Mouse (Mus musculus): ENCODE measurements around the gene Pspc1. TPM values are rescaled to one million over a fixed set of nuclear protein-coding genes. Genes with fewer than 3 reads are reported as not detected.
"Not testable (repeated sequence)": the region's sequence is repeated elsewhere in the genome, so short reads cannot be mapped to it uniquely, and the experiment has no call there.

The Pspc1 gene
- 36.7 and 48.5 TPM in 2 replicates for polyA plus RNA-seq (2015; fragmentation: Nextera tagmentation; extraction: Ambion mirVana)

DNA sequence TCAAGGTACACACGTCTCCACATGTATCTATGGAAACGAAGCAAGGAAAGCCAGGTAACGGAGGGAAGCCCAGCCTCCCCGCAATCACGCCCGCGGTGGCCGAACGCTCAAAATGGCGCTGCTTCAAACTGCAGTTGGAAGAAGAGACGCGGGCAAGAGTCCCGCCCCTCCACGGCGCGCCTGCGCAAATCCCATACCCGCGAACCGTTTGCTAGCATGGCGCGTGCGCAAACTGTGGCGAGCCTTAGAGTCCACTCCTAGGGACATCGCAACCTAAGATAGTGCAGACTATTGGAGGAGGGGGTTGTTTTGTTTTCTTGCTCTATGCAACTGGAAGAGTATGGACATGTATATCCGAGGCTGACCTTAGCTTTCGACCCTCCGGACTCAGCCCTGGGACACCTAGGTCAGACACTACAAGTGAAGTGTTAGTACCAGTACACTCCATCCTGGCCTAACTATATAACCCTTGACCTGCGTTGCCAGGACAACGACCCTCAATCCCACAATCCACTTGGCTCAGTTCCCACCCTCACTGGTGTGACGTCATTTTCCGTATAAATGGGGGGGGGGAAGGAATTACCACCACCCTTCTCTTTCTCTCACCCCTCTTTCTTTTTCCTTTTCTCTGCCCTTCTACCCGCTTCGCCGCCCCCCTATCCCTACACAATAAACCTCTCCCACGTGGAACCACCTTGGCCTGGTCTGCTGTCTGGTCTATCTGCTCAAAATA, at the start of gene Pspc1:
Gene Pspc1 (minus strand): TSS at position 117 of the 733 bp plus-strand sequence.
- 0% methylated on average over 36 of the region's 36 CpGs for WGBS

DNA sequence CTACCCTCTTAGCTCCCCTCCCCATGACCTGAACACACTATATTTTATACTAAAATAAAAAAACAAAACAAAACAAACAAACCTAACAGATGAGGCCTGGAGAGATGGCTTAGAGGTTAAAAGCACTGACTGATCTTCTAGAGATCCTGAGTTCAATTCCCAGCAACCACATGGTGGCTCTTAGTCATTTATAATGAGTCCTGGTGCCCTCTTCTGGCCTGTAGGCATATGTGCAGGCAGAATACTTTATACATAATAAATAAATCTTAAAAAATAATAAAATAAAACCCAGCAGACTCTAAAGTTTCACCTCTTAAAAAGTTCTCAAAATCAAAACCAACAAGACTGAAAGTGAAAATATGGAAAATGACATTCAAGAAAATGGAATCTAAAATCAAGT, 46.4 kb upstream of the Pspc1 start:
- Histone ChIP-seq H3K9ac (replicated peaks; ENCODE audit: low read depth, low read length) (no peak overlapping the region), H3K36me3 (ENCODE audit: control insufficient read depth, insufficient read depth) (no peaks in the 10 kb centered on the region), H3K27ac (ENCODE audit: low read length) (no peak overlapping the region), H3K4me2 (ENCODE audit: low read length) (no peak overlapping the region), H3K27me3 (replicated peaks; ENCODE audit: control insufficient read depth, insufficient read depth, low read length) (no peaks in the 10 kb centered on the region), H3K4me1 (replicated peaks; ENCODE audit: control insufficient read depth, insufficient read depth, low read length) (no peaks in the 10 kb centered on the region), H3K9me3 (ENCODE audit: control insufficient read depth, low read length) (0 out of 2 replicates have a peak, but pooled peaks cover 4% of the 10 kb centered on the region), H3K4me3 (replicated peaks; ENCODE audit: low read length) (no peak overlapping the region)
- no peak for ATAC-seq

More for the DNA sequence above, at the start of gene Pspc1:
- H3K9ac ChIP-seq (replicated peaks; ENCODE audit: low read depth, low read length), result peak within 1 kb of the TSS; percentile 90
- H3K27me3 ChIP-seq (replicated peaks; ENCODE audit: control insufficient read depth, insufficient read depth, low read length), result no peaks in the 10 kb centered on the region
- H3K36me3 ChIP-seq (ENCODE audit: control insufficient read depth, insufficient read depth), result no peaks in the 10 kb centered on the region
- peak within 1 kb of the TSS; percentile 73 for H3K4me3 ChIP-seq (replicated peaks; ENCODE audit: low read length)
- H3K4me1 ChIP-seq (replicated peaks; ENCODE audit: control insufficient read depth, insufficient read depth, low read length), result peaks cover 24% of the 10 kb centered on the region
- peak within 1 kb of the TSS; percentile 96 for H3K27ac ChIP-seq (ENCODE audit: low read length)
- H3K4me2 ChIP-seq (ENCODE audit: low read length), result peak within 1 kb of the TSS; percentile 77
- H3K9me3 ChIP-seq (ENCODE audit: control insufficient read depth, low read length), result no peaks in the 10 kb centered on the region
- peak; percentile 96 for ATAC-seq

GRCm38 (mm10) chr14:56817616-56818015, 39.5 kb upstream of the Pspc1 start:
- H3K9ac ChIP-seq (replicated peaks; ENCODE audit: low read depth, low read length), result no peak overlapping the region
- no peak overlapping the region; the same call in 1 of the 2 replicates for H3K4me2 ChIP-seq (ENCODE audit: low read length)
- H3K27me3 ChIP-seq (replicated peaks; ENCODE audit: control insufficient read depth, insufficient read depth, low read length), result no peaks in the 10 kb centered on the region
- peaks cover 8% of the 10 kb centered on the region for H3K4me1 ChIP-seq (replicated peaks; ENCODE audit: control insufficient read depth, insufficient read depth, low read length)
- H3K27ac ChIP-seq (ENCODE audit: low read length), result no peak overlapping the region
- no peak overlapping the region for H3K4me3 ChIP-seq (replicated peaks; ENCODE audit: low read length)
- WGBS, result 8% methylated on average over 7 of the region's 11 CpGs
- H3K9me3 ChIP-seq (ENCODE audit: control insufficient read depth, low read length), result 0 out of 2 replicates have a peak, but pooled peaks cover 4% of the 10 kb centered on the region
- H3K36me3 ChIP-seq (ENCODE audit: control insufficient read depth, insufficient read depth), result no peaks in the 10 kb centered on the region
- no peak for ATAC-seq

GRCm38 (mm10) chr14:56817131-56817530, 39.0 kb upstream of the Pspc1 start:
- peaks cover 8% of the 10 kb centered on the region for H3K4me1 ChIP-seq (replicated peaks; ENCODE audit: control insufficient read depth, insufficient read depth, low read length)
- no peak overlapping the region for H3K4me2 ChIP-seq (ENCODE audit: low read length)
- no peaks in the 10 kb centered on the region for H3K27me3 ChIP-seq (replicated peaks; ENCODE audit: control insufficient read depth, insufficient read depth, low read length)
- H3K27ac ChIP-seq (ENCODE audit: low read length), result no peak overlapping the region
- no peak overlapping the region for H3K9ac ChIP-seq (replicated peaks; ENCODE audit: low read depth, low read length)
- no peaks in the 10 kb centered on the region for H3K36me3 ChIP-seq (ENCODE audit: control insufficient read depth, insufficient read depth)
- 0 out of 2 replicates have a peak, but pooled peaks cover 4% of the 10 kb centered on the region for H3K9me3 ChIP-seq (ENCODE audit: control insufficient read depth, low read length)
- H3K4me3 ChIP-seq (replicated peaks; ENCODE audit: low read length), result no peak overlapping the region
- no peak for ATAC-seq
- 83% methylated on average over 4 of the region's 4 CpGs for WGBS

DNA sequence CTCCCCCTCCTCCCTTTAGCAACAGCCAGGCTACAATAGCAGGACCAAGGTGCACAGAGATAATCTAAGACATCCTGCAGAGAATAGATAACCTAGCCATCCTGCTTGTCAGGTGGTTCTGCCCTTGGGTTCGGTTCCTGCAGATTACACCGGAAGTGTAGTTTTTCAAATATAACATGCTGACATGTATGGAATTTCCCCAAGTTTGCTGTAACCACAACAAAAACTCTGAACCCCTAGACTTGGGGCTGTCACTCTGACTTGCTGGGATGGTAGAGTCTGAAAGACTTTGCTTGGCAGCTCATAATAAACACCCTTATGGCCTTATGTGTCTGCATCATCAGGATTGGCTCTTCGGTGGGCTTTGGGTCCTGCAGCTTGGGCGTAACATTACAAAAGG, 38.4 kb upstream of the Pspc1 start:
- no peak overlapping the region for H3K27ac ChIP-seq (ENCODE audit: low read length)
- no peak overlapping the region for H3K9ac ChIP-seq (replicated peaks; ENCODE audit: low read depth, low read length)
- 97% methylated on average over 4 of the region's 4 CpGs for WGBS
- no peak overlapping the region for H3K4me3 ChIP-seq (replicated peaks; ENCODE audit: low read length)
- no peak for ATAC-seq
- H3K4me1 ChIP-seq (replicated peaks; ENCODE audit: control insufficient read depth, insufficient read depth, low read length), result peaks cover 8% of the 10 kb centered on the region
- 0 out of 2 replicates have a peak, but pooled peaks cover 4% of the 10 kb centered on the region for H3K9me3 ChIP-seq (ENCODE audit: control insufficient read depth, low read length)
- no peaks in the 10 kb centered on the region for H3K36me3 ChIP-seq (ENCODE audit: control insufficient read depth, insufficient read depth)
- H3K4me2 ChIP-seq (ENCODE audit: low read length), result no peak overlapping the region
- no peaks in the 10 kb centered on the region for H3K27me3 ChIP-seq (replicated peaks; ENCODE audit: control insufficient read depth, insufficient read depth, low read length)

DNA sequence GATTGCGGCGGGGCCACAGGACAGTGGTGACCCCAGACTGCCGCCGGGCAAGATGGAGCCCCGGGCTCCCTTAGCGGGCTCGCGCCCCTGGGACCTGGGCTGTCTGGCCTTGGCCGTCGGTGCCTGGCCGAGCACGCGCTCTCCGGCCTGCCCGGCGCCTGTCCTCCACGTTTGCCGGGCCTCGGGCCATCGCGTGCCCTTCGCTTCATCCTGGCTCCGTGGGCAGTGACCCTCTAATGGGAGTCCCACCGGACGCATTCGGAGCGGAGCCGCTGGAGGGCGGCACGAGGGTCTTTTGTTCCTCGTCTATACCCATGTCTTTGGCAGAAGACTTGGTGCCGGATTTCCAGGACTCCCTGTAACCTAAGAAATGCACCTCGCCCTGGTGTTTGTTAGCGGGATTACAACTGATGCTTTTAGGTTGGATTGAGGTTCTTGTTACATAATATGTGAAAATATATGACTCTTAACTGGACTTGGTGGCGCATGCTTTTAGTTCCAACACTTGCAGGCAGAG, 34.5 kb upstream of the Pspc1 start:
- Histone ChIP-seq H3K4me3 (replicated peaks; ENCODE audit: low read length) (peak overlapping the region; percentile 70), H3K27ac (ENCODE audit: low read length) (peak overlapping the region; percentile 95), H3K4me1 (replicated peaks; ENCODE audit: control insufficient read depth, insufficient read depth, low read length) (peaks cover 22% of the 10 kb centered on the region), H3K9me3 (ENCODE audit: control insufficient read depth, low read length) (no peaks in the 10 kb centered on the region), H3K36me3 (ENCODE audit: control insufficient read depth, insufficient read depth) (no peaks in the 10 kb centered on the region), H3K9ac (replicated peaks; ENCODE audit: low read depth, low read length) (peak overlapping the region; percentile 89), H3K4me2 (ENCODE audit: low read length) (peak overlapping the region; percentile 59), H3K27me3 (replicated peaks; ENCODE audit: control insufficient read depth, insufficient read depth, low read length) (no peaks in the 10 kb centered on the region)
- WGBS, result 1% methylated on average over 28 of the region's 35 CpGs
- ATAC-seq, result peak; percentile 22

DNA sequence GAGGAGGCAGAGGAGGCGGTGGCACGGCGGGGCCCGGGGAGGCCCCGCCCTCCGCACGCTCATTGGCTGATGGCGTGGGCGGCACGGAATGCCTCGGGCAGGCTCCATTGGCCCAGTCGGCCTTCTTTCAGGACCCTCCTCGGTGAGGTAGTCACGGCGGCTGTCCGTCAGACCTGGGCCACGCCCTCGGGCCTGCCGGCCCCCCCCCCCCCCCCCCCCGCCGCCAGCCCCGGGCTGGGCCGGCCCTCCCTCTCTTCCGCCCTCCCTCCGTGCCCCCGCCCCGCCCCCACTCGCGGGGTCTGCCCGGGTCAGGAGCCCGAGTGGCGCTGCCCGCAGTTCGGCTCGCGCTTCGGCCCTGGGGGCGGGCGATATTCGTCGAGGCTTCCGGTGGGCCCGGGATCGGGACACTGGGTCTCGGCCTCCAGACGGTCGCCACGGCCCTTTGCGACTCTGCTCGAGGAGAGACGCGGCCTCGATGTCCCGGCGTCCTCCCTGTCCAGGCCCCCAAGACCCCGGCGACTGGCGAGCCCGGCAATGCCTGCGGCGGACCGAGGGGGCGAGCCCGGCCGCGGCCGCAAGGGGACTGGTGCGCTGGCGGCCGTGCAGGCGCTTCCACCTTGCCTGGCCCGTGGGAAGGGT, 33.7 kb upstream of the Pspc1 start, which contains the start of gene Zmym5:
Gene Zmym5 (minus strand): TSS at position 16 of the 639 bp plus-strand sequence.
- not testable (repeated sequence) for H3K36me3 ChIP-seq (ENCODE audit: control insufficient read depth, insufficient read depth); H3K27me3 ChIP-seq (replicated peaks; ENCODE audit: control insufficient read depth, insufficient read depth, low read length); H3K9me3 ChIP-seq (ENCODE audit: control insufficient read depth, low read length)
- Histone ChIP-seq H3K9ac (replicated peaks; ENCODE audit: low read depth, low read length) (peak within 1 kb of the TSS; percentile 89), H3K4me3 (replicated peaks; ENCODE audit: low read length) (peak within 1 kb of the TSS; percentile 77), H3K27ac (ENCODE audit: low read length) (peak within 1 kb of the TSS; percentile 95), H3K4me1 (replicated peaks; ENCODE audit: control insufficient read depth, insufficient read depth, low read length) (peaks cover 22% of the 10 kb centered on the region), H3K4me2 (ENCODE audit: low read length) (peak within 1 kb of the TSS; percentile 66)
- peak; percentile 98 for ATAC-seq
- 0% methylated on average over 35 of the region's 72 CpGs for WGBS

DNA sequence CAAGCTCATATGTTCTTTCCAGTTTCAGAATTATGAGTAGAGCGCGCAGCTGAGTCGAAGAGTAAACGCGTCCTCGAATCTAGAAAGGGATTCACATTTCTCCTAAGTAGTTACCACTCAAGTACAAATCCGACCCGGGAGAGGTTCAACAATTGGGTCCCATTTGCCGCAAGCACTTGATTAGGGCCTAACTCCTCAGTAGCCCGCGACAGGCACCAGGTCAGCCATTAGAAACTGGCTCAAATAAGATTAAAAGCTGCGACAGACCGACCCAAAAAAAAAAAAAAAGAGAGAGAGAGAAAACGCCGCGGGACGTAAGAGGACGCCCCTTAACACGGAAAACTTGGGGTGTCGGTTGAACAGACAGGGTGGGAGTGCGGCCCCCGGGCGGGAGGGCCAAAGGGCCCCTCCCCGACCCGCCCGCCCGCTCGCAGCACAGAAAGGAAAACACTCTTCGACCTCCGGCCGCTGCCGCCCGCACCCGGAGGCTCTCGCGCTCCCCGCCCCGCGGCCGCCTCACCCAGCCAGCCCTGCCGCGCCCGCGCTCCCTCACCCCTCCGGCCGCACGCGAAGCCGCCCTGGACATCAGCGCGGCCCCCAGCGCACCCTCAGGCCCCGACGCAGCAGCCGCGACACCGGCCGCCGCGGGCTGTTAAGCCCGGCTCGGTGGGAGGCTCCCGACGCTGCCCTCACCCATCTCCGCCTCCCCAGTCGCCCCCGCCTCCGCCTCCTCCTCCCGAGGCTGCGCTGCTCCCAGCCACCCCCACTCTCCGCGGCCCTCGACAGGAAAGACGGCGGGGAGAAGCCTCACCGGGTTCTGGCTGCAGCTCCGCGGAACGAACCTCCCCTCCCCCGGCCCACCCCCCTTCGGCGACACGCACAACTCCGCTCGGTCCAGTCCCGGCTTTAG, 32.9 kb upstream of the Pspc1 start:
- H3K27me3 ChIP-seq (replicated peaks; ENCODE audit: control insufficient read depth, insufficient read depth, low read length); ATAC-seq; H3K9me3 ChIP-seq (ENCODE audit: control insufficient read depth, low read length); H3K36me3 ChIP-seq (ENCODE audit: control insufficient read depth, insufficient read depth): not testable (repeated sequence)
- H3K4me2 ChIP-seq (ENCODE audit: low read length), result peak overlapping the region; percentile 66
- peaks cover 22% of the 10 kb centered on the region for H3K4me1 ChIP-seq (replicated peaks; ENCODE audit: control insufficient read depth, insufficient read depth, low read length)
- H3K4me3 ChIP-seq (replicated peaks; ENCODE audit: low read length), result peak overlapping the region; percentile 77
- 0% methylated on average over 33 of the region's 86 CpGs for WGBS
- H3K9ac ChIP-seq (replicated peaks; ENCODE audit: low read depth, low read length), result peak overlapping the region; percentile 73
- H3K27ac ChIP-seq (ENCODE audit: low read length), result peak overlapping the region; percentile 84
